ENCODE assay signal across 35 mouse cellular contexts in the genomic region with DNA sequence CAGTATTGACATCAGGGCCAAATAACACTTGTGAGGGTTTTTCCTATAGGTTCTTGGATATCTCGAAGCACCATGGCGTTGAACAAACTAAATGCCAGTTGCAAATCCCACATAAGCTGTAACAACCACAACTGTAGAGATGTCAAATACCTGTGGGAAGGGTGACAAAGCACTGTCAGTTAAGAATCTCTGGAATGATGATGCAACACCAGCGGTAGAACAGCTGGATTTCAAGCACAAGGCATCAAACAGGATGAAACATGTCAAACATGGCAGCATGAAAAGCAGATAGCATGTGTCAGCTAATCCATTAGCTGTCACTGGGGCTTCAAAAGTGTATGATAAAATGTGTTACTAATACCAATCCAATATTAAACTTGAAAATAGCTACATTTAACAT.
"Had no signal": no experiment of that assay in that cellular context is flagged by ENCODE, and none has a peak within 500 bp of the region (broad histone marks: within the 10 kb centered on the region; RNA-seq: fewer than 3 reads in every experiment).

No protein-coding gene starts in this region.

- H3K4me3 ChIP-seq: heart, embryonic 12.5 days; heart, embryonic 13.5 days; heart, embryonic 15.5 days; hindbrain, embryonic 10.5 days; hindbrain, embryonic 12.5 days; hindbrain, embryonic 13.5 days; hindbrain, embryonic 15.5 days; intestine, embryonic 15.5 days; kidney, embryonic 15.5 days; layer of hippocampus, adult 2 months; left cerebral cortex, adult 2 months had no signal

- DNase-seq: heart, postnatal 10 days; heart, postnatal 14 days; heart, postnatal 36 days; heart, postnatal 4 days; kidney, adult 11 months; kidney, adult 18-20 months; kidney, adult 2 months; kidney, adult 8-10 months; kidney, adult 9 months; kidney, postnatal 10 days; kidney, postnatal 14 days; kidney, postnatal 25 days; kidney, postnatal 36 days; kidney, postnatal 4 days; layer of hippocampus, adult 9-11 months; layer of hippocampus, postnatal 36 days had no signal

- H3K4me1 ChIP-seq: heart, embryonic 12.5 days; heart, embryonic 13.5 days; heart, embryonic 15.5 days; hindbrain, embryonic 10.5 days; hindbrain, embryonic 12.5 days; hindbrain, embryonic 13.5 days; hindbrain, embryonic 15.5 days; intestine, embryonic 15.5 days; kidney, embryonic 15.5 days had no signal

- H3K27me3 ChIP-seq: heart, embryonic 12.5 days; heart, embryonic 13.5 days; heart, embryonic 15.5 days; hindbrain, embryonic 12.5 days; hindbrain, embryonic 13.5 days; hindbrain, embryonic 15.5 days; intestine, embryonic 15.5 days; kidney, embryonic 15.5 days had no signal

- H3K9me3 ChIP-seq: heart, embryonic 12.5 days; heart, embryonic 13.5 days; heart, embryonic 15.5 days; hindbrain, embryonic 10.5 days; hindbrain, embryonic 12.5 days; hindbrain, embryonic 13.5 days; hindbrain, embryonic 15.5 days; intestine, embryonic 15.5 days; kidney, embryonic 15.5 days had no signal

- ATAC-seq: hindbrain, embryonic 16.5 days; hindbrain, postnatal 0 days; inflammation-experienced regulatory T-cells, adult 6 months; intestine, embryonic 15.5 days; intestine, embryonic 16.5 days; intestine, postnatal 0 days had no signal

- H3K9ac ChIP-seq: heart, embryonic 12.5 days; heart, embryonic 13.5 days; heart, embryonic 15.5 days; hindbrain, embryonic 12.5 days; hindbrain, embryonic 13.5 days; hindbrain, embryonic 14.5 days; hindbrain, embryonic 15.5 days; intestine, embryonic 15.5 days; kidney, embryonic 15.5 days had no signal

- H3K36me3 ChIP-seq: heart, embryonic 12.5 days; heart, embryonic 13.5 days; heart, embryonic 15.5 days; hindbrain, embryonic 10.5 days; hindbrain, embryonic 12.5 days; hindbrain, embryonic 13.5 days; hindbrain, embryonic 15.5 days; intestine, embryonic 15.5 days; kidney, embryonic 15.5 days had no signal

- H3K27ac ChIP-seq: heart, embryonic 13.5 days; heart, embryonic 15.5 days; hindbrain, embryonic 10.5 days; hindbrain, embryonic 12.5 days; hindbrain, embryonic 13.5 days; hindbrain, embryonic 14.5 days; hindbrain, embryonic 15.5 days; hindbrain, postnatal 0 days; intestine, embryonic 15.5 days; kidney, embryonic 15.5 days; kidney, postnatal 0 days; layer of hippocampus, adult 2 months; left cerebral cortex, adult 2 months had no signal

- H3K4me2 ChIP-seq: heart, embryonic 11.5 days; heart, embryonic 12.5 days; heart, embryonic 13.5 days; heart, embryonic 15.5 days; hindbrain, embryonic 12.5 days; hindbrain, embryonic 13.5 days; hindbrain, embryonic 14.5 days; hindbrain, embryonic 15.5 days; intestine, embryonic 15.5 days; kidney, embryonic 15.5 days had no signal
